Mouse (Mus musculus): ENCODE measurements around the gene Lrrc4c.

Gene Lrrc4c

GRCm38 (mm10) chr2:96547171-96547570, 229.2 kb downstream of the Lrrc4c start:
- 31% methylated on average over 1 of the region's 1 CpGs for WGBS

DNA sequence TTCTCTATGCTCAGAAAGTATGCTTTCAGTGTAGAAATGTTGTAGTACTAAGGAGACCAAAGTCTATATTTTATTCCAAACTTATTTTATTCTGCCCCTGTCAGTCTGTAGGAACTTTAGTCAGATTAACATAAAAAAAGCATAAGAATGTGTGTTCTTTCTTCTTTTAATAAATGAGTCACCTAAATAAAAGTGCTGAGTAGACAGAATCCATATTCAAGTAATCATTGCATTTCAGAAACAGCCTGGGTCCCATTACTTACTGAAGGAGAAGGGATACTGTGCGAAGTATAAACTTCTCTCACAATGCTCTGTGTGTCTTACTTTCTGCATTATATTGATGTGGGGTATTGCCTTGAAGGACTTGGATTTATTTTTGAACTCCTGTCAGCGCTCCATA, 255.8 kb downstream of the Lrrc4c start:
- 72% methylated on average over 2 of the region's 2 CpGs for WGBS

- WGBS, result 78% methylated on average over 8 of the region's 8 CpGs
These were observed 259.7 kb downstream of the Lrrc4c start for GRCm38 (mm10) chr2:96577701-96578100.

GRCm38 (mm10) chr2:96580136-96580733, 262.3 kb downstream of the Lrrc4c start:
- WGBS, result 51% methylated on average over 1 of the region's 1 CpGs

DNA sequence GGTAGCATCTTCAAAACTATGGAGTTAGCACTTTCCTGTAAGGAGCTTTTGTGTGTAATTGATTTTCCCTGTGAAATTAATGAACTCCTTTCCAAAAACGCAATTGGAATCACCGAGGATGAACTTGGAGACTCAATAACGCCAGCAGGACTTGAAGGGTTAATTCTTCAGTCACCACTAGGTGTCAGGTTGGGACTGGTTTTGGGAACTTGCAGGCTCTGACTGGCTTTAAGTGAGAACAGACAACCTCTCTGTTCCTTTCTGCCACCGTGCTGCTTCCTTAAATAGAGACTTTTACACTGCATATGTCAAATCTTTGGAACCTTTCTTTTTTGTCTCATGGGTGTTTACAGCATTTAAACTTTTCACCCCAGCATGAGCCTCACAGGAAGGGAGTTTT, 267.7 kb downstream of the Lrrc4c start:
- under 1% methylated on average over 4 of the region's 4 CpGs for WGBS

DNA sequence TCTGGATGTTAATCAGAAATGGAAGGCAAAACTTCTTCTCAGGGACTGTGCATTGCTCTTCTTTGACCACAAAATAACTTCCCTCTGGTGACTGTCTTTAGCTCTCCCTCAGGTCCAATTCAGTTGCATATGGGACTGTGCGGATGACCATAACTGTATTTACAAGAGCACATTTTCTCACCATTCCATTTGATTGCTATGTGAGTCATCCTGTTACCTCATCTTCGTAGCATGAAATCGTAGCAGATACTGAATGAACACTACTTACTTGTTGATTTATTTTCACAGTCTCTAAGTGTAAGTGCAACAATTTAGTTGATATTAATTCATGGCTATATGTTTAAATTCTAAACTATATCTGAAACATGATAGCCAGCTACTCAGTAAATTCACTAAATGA, 286.8 kb downstream of the Lrrc4c start:
- 75% methylated on average over 3 of the region's 3 CpGs for WGBS

GRCm38 (mm10) chr2:96614121-96614520, 296.2 kb downstream of the Lrrc4c start:
- WGBS, result 70% methylated on average over 1 of the region's 1 CpGs

DNA sequence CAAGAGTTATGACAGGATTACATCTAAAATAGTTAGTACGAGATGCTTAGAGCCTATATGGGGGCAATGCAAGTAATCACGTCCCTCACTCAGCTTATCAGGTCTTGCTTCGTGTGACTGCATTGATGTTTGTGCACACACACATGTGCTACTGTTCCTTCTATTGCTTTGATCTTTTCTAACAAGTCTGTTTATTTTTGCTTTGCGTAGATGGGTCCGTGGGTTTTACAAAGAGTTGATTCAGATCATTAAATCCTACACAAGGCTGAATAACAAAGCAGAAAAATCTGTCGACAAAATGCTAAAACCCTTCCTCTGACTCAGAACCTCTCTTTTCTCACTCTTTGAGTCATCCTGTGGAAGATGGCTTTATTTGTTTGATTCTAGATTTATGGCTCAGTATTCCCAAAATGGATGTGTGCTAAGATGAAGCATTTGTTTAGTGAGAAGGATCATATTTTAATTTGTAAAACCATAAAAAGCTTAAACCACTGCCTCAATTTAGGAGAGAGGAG, 300.8 kb downstream of the Lrrc4c start:
- WGBS, result 32% methylated on average over 6 of the region's 6 CpGs

DNA sequence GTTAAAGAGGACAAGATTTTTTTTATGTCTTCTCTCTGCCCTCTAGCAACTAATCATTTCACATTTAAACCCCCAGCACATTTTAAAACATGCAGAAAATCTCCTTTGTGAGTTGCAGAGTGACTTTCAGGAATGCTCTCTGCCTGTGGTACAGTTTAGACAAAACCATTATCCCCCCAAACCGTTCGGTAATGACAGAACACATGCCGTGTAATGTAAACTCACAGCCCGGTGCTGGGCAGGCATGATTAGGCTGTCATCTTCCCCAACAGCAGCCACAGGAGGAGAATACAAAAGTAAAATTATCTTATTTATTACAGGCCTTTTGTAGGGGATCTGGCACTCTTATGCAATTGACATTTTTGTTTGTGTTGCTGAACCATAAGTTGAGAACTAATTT, 349.1 kb downstream of the Lrrc4c start:
- 75% methylated on average over 4 of the region's 4 CpGs for WGBS

DNA sequence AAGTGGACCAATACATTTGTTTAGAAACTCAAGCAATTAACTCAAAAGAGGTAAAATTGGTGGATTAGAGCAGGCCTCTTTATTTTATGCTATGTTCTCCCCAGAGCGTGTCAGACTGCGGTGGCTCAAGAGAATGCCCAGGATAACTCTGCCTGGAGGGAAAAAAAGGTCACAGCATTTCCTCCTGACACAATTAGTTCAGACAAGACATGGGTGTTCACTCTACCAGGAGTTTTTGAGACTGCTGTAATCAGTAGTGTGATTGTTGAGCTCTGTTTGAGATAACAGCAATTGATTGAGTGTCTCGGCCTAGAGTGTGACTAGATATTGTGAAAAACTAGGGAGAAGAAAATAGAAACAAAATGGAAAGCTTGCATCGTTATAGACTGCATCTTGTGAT, 363.8 kb downstream of the Lrrc4c start:
- 75% methylated on average over 4 of the region's 4 CpGs for WGBS

- WGBS, result 38% methylated on average over 1 of the region's 1 CpGs
These were observed 367.4 kb downstream of the Lrrc4c start for GRCm38 (mm10) chr2:96685328-96685727.

DNA sequence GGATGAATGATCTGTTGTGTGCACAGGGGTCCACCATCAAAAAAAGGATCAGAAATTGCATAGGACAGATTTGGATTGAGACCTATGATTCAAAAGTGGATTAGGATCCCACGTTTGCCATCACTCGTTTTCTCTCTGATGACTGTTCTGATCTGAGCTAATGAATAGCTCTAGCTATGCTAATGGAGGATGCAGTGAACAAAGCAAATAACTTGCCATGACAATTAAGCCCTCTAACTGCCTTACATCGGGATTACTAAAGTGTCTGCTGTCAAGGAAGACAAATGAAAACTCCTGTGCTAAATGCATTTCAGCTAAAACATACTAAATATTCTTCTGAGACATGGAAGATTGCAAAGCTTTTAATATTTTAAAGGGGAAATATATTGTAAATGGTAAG, 387.0 kb downstream of the Lrrc4c start:
- 39% methylated on average over 3 of the region's 3 CpGs for WGBS

DNA sequence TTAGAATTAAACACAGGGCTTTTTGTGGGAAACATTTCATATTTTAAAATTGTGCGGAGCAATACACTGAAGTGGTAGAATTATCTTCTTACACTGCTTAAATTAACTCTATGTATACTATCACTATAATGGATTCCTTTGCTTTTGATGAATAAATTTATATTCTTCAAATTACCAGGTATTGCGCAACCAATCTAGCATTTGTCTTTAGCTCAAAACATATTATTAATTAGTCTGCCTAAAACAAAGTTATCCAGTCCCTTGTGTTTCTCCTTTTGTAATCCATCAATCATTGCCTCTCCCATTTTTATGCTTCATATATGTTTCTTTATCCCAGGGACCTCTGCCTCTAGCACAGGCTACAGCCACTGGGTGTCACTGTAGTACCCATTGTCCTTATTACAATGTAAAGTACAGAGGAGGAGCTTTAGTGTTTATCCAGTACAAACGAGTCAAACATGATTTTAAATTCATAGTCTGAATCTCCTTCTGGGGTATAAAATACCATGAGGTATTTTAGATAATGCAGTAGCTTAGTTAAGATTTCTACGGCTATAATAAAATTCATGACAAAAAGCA, 389.9 kb downstream of the Lrrc4c start:
- 59% methylated on average over 4 of the region's 4 CpGs for WGBS

DNA sequence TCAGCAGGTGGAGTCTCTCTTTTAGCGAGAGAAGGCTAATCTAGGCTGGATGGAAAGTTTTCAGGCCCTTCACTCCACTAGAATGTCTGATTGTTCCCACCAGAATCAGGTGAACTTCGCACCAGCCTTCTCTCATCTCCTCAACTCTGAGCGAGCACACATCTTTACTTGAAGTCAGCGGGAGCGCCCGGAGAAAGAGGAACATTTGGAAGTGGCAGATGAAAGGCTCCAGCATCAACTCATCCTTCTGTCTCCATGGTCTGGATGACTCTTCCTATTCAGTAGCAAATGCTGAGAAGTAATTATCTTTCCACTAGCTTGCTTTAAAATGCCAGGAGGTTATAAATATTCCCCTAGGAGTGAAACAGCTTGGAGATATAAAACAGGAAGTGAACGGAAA, 396.6 kb downstream of the Lrrc4c start:
- 58% methylated on average over 7 of the region's 7 CpGs for WGBS

- WGBS, result 49% methylated on average over 2 of the region's 2 CpGs
These were observed 399.4 kb downstream of the Lrrc4c start for GRCm38 (mm10) chr2:96717353-96717752.

- 30% methylated on average over 1 of the region's 1 CpGs for WGBS
These were observed 439.7 kb downstream of the Lrrc4c start for GRCm38 (mm10) chr2:96757701-96758100.

DNA sequence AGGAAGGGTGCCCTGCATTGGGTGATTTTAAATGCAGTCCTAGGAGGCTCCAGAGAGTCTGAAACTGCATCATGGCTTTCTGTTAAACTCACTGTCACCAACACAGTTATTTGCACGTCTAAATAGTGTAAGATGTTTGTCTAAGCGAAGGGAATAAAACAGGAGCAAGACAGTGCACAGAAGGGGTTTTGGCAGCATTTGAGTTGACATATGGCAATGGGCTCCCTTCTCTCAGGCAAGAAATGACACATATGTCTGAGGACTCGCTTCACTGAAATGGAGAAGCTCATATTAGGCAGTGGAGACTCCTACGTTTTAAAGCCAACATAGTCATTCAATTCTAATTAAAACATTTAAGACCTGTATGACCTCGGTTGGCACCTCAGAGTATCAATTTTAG, 445.6 kb downstream of the Lrrc4c start:
- WGBS, result 42% methylated on average over 5 of the region's 5 CpGs

GRCm38 (mm10) chr2:96796681-96797385, 478.9 kb downstream of the Lrrc4c start:
- 51% methylated on average over 6 of the region's 6 CpGs for WGBS

GRCm38 (mm10) chr2:96850839-96851396, 532.9 kb downstream of the Lrrc4c start:
- WGBS, result 67% methylated on average over 5 of the region's 5 CpGs

DNA sequence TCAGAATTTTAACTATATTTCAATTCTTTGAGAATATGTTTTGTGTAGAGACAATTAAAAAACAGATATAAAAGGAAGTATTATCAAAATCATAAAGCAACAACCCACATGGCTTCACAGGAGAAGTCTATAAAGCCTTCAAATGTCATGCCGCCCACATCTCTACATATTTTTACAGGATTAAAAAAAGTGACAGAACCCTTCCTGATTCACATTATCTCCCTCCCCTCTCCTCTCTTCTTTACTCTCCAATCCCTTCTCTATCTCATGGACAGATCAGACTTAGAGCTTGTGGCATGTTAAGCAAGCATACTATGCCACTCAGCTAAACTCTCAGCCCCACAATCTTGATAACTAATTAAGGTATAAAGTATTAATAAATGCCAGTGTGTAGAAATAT, 535.8 kb downstream of the Lrrc4c start:
- 52% methylated on average over 1 of the region's 1 CpGs for WGBS

GRCm38 (mm10) chr2:96876062-96876461, 558.1 kb downstream of the Lrrc4c start:
- WGBS, result 61% methylated on average over 1 of the region's 1 CpGs

DNA sequence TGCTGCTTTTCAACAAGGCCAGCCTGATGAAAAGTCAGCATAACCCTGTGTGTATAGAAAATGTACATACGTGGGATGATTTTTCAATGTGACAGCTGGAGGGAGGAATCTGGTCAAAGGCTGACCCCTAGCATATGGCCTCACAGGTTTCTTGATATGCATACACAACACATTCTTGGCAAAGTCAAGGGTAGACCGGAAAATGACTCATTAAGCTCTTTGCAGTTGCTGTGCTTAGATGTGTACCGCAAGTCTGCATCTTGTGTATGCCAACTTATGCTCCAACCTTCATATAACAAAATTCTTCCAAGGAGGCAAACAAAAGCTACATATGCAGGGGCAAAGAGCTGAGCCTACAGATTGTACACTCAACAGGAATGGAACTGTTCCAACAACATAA, 631.6 kb downstream of the Lrrc4c start:
- WGBS, result 71% methylated on average over 3 of the region's 3 CpGs

GRCm38 (mm10) chr2:97018319-97018718, 700.4 kb downstream of the Lrrc4c start:
- WGBS, result 69% methylated on average over 3 of the region's 3 CpGs

Measured in cerebral cortex, adult 2 months (tissue).